Mouse (Mus musculus): ENCODE measurements around the gene Aaed1. TPM values are rescaled to one million over a fixed set of nuclear protein-coding genes. Genes with fewer than 3 reads are reported as not detected.

The Aaed1 gene
- 8.3 TPM for polyA plus RNA-seq (2012; fragmentation: generic; extraction: Trizol)
- long read RNA-seq, experiment 1, transcript Aaed1-207 (6 exons, 3,011 nt): major isoform, 38 of 47 reads
- long read RNA-seq, experiment 1, partial matches to known transcripts: 0 of 47 reads
- long read RNA-seq, experiment 1, other reads (novel, unspliced or antisense): 3 of 47 reads
- long read RNA-seq, experiment 2, transcript Aaed1-207 (6 exons, 3,011 nt): major isoform, 89 of 111 reads
- long read RNA-seq, experiment 2, transcript Aaed1-201 (5 exons, 791 nt): minor isoform, 9 of 111 reads
- long read RNA-seq, experiment 2, partial matches to known transcripts: 1 of 111 reads
- long read RNA-seq, experiment 2, other reads (novel, unspliced or antisense): 9 of 111 reads

GRCm38 (mm10) chr13:64312024-64312915, at the start of gene Aaed1:
Gene Aaed1 (minus strand): TSS chr13:64312710.
- H3K79me2 ChIP-seq (ENCODE audit: control insufficient read depth, insufficient read depth): peaks cover 8% of the 10 kb centered on the region
- no peak for TF ChIP-seq FOSL1 (IDR thresholded peaks at IDR 0.05; ENCODE audit: insufficient read depth, low read length, poor library complexity, severe bottlenecking)
- TF ChIP-seq USF1 (IDR thresholded peaks at IDR 0.05; ENCODE audit: low read depth): no peak
- no peak for TF ChIP-seq MYOG (IDR thresholded peaks at IDR 0.05; ENCODE audit: control insufficient read depth, extremely low read depth, insufficient read length)
- peak; percentile 87 for TF ChIP-seq CEBPB (IDR thresholded peaks at IDR 0.05; ENCODE audit: low read depth)
- peak; percentile 34 for TF ChIP-seq CTCF (IDR thresholded peaks at IDR 0.05; ENCODE audit: control insufficient read depth, insufficient read depth, insufficient read length)
- TF ChIP-seq MAX (IDR thresholded peaks at IDR 0.05): no peak
- no peak for TF ChIP-seq MYOD1 (IDR thresholded peaks at IDR 0.05; ENCODE audit: control insufficient read depth, insufficient read length, low read depth)
- H3K4me3 ChIP-seq (ENCODE audit: insufficient read depth, poor library complexity, severe bottlenecking): peak within 1 kb of the TSS; percentile 60
- peaks cover 6% of the 10 kb centered on the region for H3K36me3 ChIP-seq (ENCODE audit: control insufficient read depth, insufficient read depth)
- peaks cover 1% of the 10 kb centered on the region for H3K79me3 ChIP-seq (ENCODE audit: low read depth)
- peak within 1 kb of the TSS; percentile 80 for H3ac ChIP-seq (ENCODE audit: control insufficient read depth, insufficient read length, low read depth)
- no peaks in the 10 kb centered on the region for H3K27me3 ChIP-seq (ENCODE audit: control insufficient read depth, insufficient read depth, insufficient read length)

GRCm38 (mm10) chr13:64362139-64362538, 49.6 kb upstream of the Aaed1 start:
- peaks cover 5% of the 10 kb centered on the region for H3K79me3 ChIP-seq (ENCODE audit: low read depth)
- H3ac ChIP-seq (ENCODE audit: control insufficient read depth, insufficient read length, low read depth): no peak overlapping the region
- peaks cover 47% of the 10 kb centered on the region for H3K36me3 ChIP-seq (ENCODE audit: control insufficient read depth, insufficient read depth)
- H3K79me2 ChIP-seq (ENCODE audit: control insufficient read depth, insufficient read depth): peaks cover 11% of the 10 kb centered on the region
- H3K27me3 ChIP-seq (ENCODE audit: control insufficient read depth, insufficient read depth, insufficient read length): no peaks in the 10 kb centered on the region
- H3K4me3 ChIP-seq (ENCODE audit: insufficient read depth, poor library complexity, severe bottlenecking): no peak overlapping the region
- TF ChIP-seq MAX (IDR thresholded peaks at IDR 0.05): no peak

- Histone ChIP-seq H3K79me3 (ENCODE audit: low read depth) (no peaks in the 10 kb centered on the region), H3K27me3 (ENCODE audit: control insufficient read depth, insufficient read depth, insufficient read length) (no peaks in the 10 kb centered on the region), H3K4me3 (ENCODE audit: insufficient read depth, poor library complexity, severe bottlenecking) (no peak overlapping the region), H3K79me2 (ENCODE audit: control insufficient read depth, insufficient read depth) (no peaks in the 10 kb centered on the region), H3K36me3 (ENCODE audit: control insufficient read depth, insufficient read depth) (peaks cover 36% of the 10 kb centered on the region), H3ac (ENCODE audit: control insufficient read depth, insufficient read length, low read depth) (no peak overlapping the region)
- TF ChIP-seq CTCF (IDR thresholded peaks at IDR 0.05; ENCODE audit: control insufficient read depth, insufficient read depth, insufficient read length) (no peak), MYOD1 (IDR thresholded peaks at IDR 0.05; ENCODE audit: control insufficient read depth, insufficient read length, low read depth) (no peak), USF1 (IDR thresholded peaks at IDR 0.05; ENCODE audit: low read depth) (no peak), MYOG (IDR thresholded peaks at IDR 0.05; ENCODE audit: control insufficient read depth, extremely low read depth, insufficient read length) (no peak), CEBPB (IDR thresholded peaks at IDR 0.05; ENCODE audit: low read depth) (no peak), MAX (IDR thresholded peaks at IDR 0.05) (no peak), FOSL1 (IDR thresholded peaks at IDR 0.05; ENCODE audit: insufficient read depth, low read length, poor library complexity, severe bottlenecking) (no peak)
Measured at GRCm38 (mm10) chr13:64361020-64361419, 48.5 kb upstream of the Aaed1 start.

- Histone ChIP-seq H3K79me3 (ENCODE audit: low read depth) (no peaks in the 10 kb centered on the region), H3K4me3 (ENCODE audit: insufficient read depth, poor library complexity, severe bottlenecking) (no peak overlapping the region)
- TF ChIP-seq USF1 (IDR thresholded peaks at IDR 0.05; ENCODE audit: low read depth) (no peak), CTCF (IDR thresholded peaks at IDR 0.05; ENCODE audit: control insufficient read depth, insufficient read depth, insufficient read length) (no peak), MAX (IDR thresholded peaks at IDR 0.05) (no peak), CEBPB (IDR thresholded peaks at IDR 0.05; ENCODE audit: low read depth) (no peak), MYOG (IDR thresholded peaks at IDR 0.05; ENCODE audit: control insufficient read depth, extremely low read depth, insufficient read length) (no peak), FOSL1 (IDR thresholded peaks at IDR 0.05; ENCODE audit: insufficient read depth, low read length, poor library complexity, severe bottlenecking) (no peak), MYOD1 (IDR thresholded peaks at IDR 0.05; ENCODE audit: control insufficient read depth, insufficient read length, low read depth) (no peak)
Measured at GRCm38 (mm10) chr13:64359702-64360101, 47.2 kb upstream of the Aaed1 start.

GRCm38 (mm10) chr13:64358476-64358875, 46.0 kb upstream of the Aaed1 start:
- Histone ChIP-seq H3ac (ENCODE audit: control insufficient read depth, insufficient read length, low read depth) (no peak overlapping the region), H3K4me3 (ENCODE audit: insufficient read depth, poor library complexity, severe bottlenecking) (no peak overlapping the region), H3K27me3 (ENCODE audit: control insufficient read depth, insufficient read depth, insufficient read length) (no peaks in the 10 kb centered on the region), H3K36me3 (ENCODE audit: control insufficient read depth, insufficient read depth) (peaks cover 11% of the 10 kb centered on the region), H3K79me3 (ENCODE audit: low read depth) (no peaks in the 10 kb centered on the region), H3K79me2 (ENCODE audit: control insufficient read depth, insufficient read depth) (no peaks in the 10 kb centered on the region)
- TF ChIP-seq FOSL1 (IDR thresholded peaks at IDR 0.05; ENCODE audit: insufficient read depth, low read length, poor library complexity, severe bottlenecking) (no peak), MYOD1 (IDR thresholded peaks at IDR 0.05; ENCODE audit: control insufficient read depth, insufficient read length, low read depth) (no peak)

More at GRCm38 (mm10) chr13:64359702-64360101, 47.2 kb upstream of the Aaed1 start:
- Histone ChIP-seq H3ac (ENCODE audit: control insufficient read depth, insufficient read length, low read depth) (no peak overlapping the region), H3K27me3 (ENCODE audit: control insufficient read depth, insufficient read depth, insufficient read length) (no peaks in the 10 kb centered on the region), H3K36me3 (ENCODE audit: control insufficient read depth, insufficient read depth) (peaks cover 23% of the 10 kb centered on the region), H3K79me2 (ENCODE audit: control insufficient read depth, insufficient read depth) (no peaks in the 10 kb centered on the region)

All from C2C12 (cell line).